11 mouse cellular contexts compared by ENCODE assay signal in the genomic region with DNA sequence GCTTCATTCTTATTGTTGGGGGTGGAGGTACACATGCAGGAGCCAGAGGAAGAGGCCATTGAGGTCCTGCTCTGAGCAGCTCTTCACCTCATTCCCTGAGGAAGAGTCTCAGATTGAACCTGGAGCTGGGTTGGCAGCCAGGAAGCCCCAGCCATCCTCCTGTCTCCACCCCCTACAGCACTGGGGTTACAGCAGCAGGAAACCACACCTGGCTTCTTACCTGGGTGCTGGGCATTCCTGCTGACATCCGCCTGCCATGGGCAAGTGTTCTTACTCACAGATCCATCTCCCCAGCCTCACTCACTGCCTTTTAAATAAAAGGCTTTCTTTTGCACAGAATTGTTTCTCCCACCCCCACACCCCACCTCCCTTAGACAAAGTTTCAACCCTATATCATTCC. TPM values are rescaled to one million over a fixed set of nuclear protein-coding genes. Genes with fewer than 3 reads are reported as not detected.
A peak's percentile ranks its signal among the peaks of the same experiment; 100 is the strongest.
DNase-seq lines count a peak whose midpoint lies in the region; ATAC-seq and TF ChIP-seq lines count a peak whose summit lies in the region.
"Had no signal": no experiment of that assay in that cellular context is flagged by ENCODE, and none has a peak within 500 bp of the region (broad histone marks: within the 10 kb centered on the region; RNA-seq: fewer than 3 reads in every experiment).

No protein-coding gene starts in this region.

- H3K4me2 ChIP-seq in heart, embryonic 14.5 days (ENCODE audit: low read length) = no peak overlapping the region
- H3K4me2 ChIP-seq in liver, postnatal 0 days (ENCODE audit: low read depth, low read length) = peak overlapping the region; percentile 22; the same call in 1 of the 2 replicates

- TF ChIP-seq EP300 in liver, postnatal 0 days (IDR thresholded peaks at IDR 0.05; ENCODE audit: low read depth) = no peak

- no peaks in the 10 kb centered on the region for H3K27me3 ChIP-seq in heart, embryonic 14.5 days (ENCODE audit: control insufficient read depth, insufficient read depth, low read length)
- no peaks in the 10 kb centered on the region for H3K27me3 ChIP-seq in liver, postnatal 0 days (ENCODE audit: insufficient read depth, low read length)

- H3K27ac ChIP-seq in heart, embryonic 14.5 days (replicated peaks in 1 of 2; ENCODE audit: control insufficient read depth in 1 of 2, insufficient read depth in 1 of 2, low read depth in 2 of 2, low read length in 2 of 2) = no peak overlapping the region
- H3K27ac ChIP-seq in liver, postnatal 0 days (ENCODE audit: low read depth) = peak overlapping the region; percentile 62

- H3K36me3 ChIP-seq in heart, embryonic 14.5 days (ENCODE audit: control insufficient read depth, insufficient read depth, low read length) = peaks cover 19% of the 10 kb centered on the region; the same call in 1 of the 2 replicates
- peaks cover 8% of the 10 kb centered on the region for H3K36me3 ChIP-seq in liver, postnatal 0 days (replicated peaks; ENCODE audit: insufficient read depth, low read length)

- DNase-seq in heart, adult 9 months (ENCODE audit: low spot score in 2 of 2) = no peak
- peak; percentile 40 for DNase-seq in thymus, postnatal 14 days
- no peak for DNase-seq in thymus, postnatal 0 days (ENCODE audit: low spot score)
- no peak for DNase-seq in liver, postnatal 0 days
- DNase-seq in cerebellum, adult 11 months = no peak
- DNase-seq in adrenal gland, adult 18-20 months (ENCODE audit: low spot score in 2 of 2) = no peak
- DNase-seq: adrenal gland, postnatal 10 days; embryo, embryonic 11 days; right cerebral cortex, postnatal 4 days had no signal

- no peaks in the 10 kb centered on the region for H3K9me3 ChIP-seq in heart, embryonic 14.5 days (ENCODE audit: control insufficient read depth, low read length)
- H3K9me3 ChIP-seq in liver, postnatal 0 days (ENCODE audit: low read length) = no peaks in the 10 kb centered on the region

- no peak for TF ChIP-seq CTCF in liver, postnatal 0 days (IDR thresholded peaks at IDR 0.05; ENCODE audit: low read depth)

- H3K9ac ChIP-seq in heart, embryonic 14.5 days (ENCODE audit: low read length) = 0 out of 2 replicates have a peak overlapping the region, but pooled peaks have one; percentile 17
- H3K9ac ChIP-seq in liver, postnatal 0 days (replicated peaks) = peak overlapping the region; percentile 26; the same call in 1 of the 2 replicates

- 100% methylated on average over 1 of the region's 1 CpGs for WGBS in heart, embryonic 14.5 days
- 73% methylated on average over 1 of the region's 1 CpGs for WGBS in liver, postnatal 0 days (ENCODE audit: insufficient replicate concordance)

- peaks cover 18 to 37% of the 10 kb centered on the region in 2 experiments for H3K4me1 ChIP-seq in heart, embryonic 14.5 days (ENCODE audit: control insufficient read depth in 2 of 2, insufficient read depth in 2 of 2, low read length in 2 of 2)
- H3K4me1 ChIP-seq in liver, postnatal 0 days (ENCODE audit: insufficient read depth) = peaks cover 73% of the 10 kb centered on the region

- ATAC-seq in heart, embryonic 14.5 days (ENCODE audit: insufficient number of reproducible peaks, insufficient read depth, low FRiP score, low read depth) = no peak
- ATAC-seq in liver, postnatal 0 days = no peak
- no peak for ATAC-seq in megakaryocyte-erythroid progenitor cell, adult 5-6 weeks (replicated peaks; ENCODE audit: low FRiP score, low TSS enrichment, poor library complexity, severe bottlenecking)

- no peak overlapping the region for H3K4me3 ChIP-seq in heart, embryonic 14.5 days (ENCODE audit: control insufficient read depth in 1 of 2, insufficient read depth in 1 of 2, low read depth in 1 of 2, low read length in 2 of 2)
- no peak overlapping the region for H3K4me3 ChIP-seq in liver, postnatal 0 days (ENCODE audit: low read depth, low read length)

RNA-seq across cellular contexts. Expression of a gene that starts 3.0 kb away (rescaled TPM):
- polyA plus RNA-seq in heart, embryonic 14.5 days (2014; fragmentation: Nextera tagmentation; extraction: Ambion mirVana) = 3.9 and 5.3 TPM in 2 replicates
- polyA plus RNA-seq in thymus, postnatal 0 days (2015; fragmentation: Nextera tagmentation; extraction: Ambion mirVana) = 2.9 and 5.1 TPM in 2 replicates
- polyA plus RNA-seq in liver, postnatal 0 days (2015; fragmentation: Nextera tagmentation; extraction: Ambion mirVana) = 1.7 TPM in 2 replicates
- total RNA-seq in megakaryocyte-erythroid progenitor cell, adult 5-6 weeks (2014; fragmentation: Nextera tagmentation) = 12.3 and 17.0 TPM in 2 replicates
- total RNA-seq in megakaryocyte-erythroid progenitor cell, adult 5-6 weeks (2017) = 6.4 and 6.8 TPM in 2 replicates
- total RNA-seq in adrenal gland, adult 18-20 months (2021) = 10 to 100 TPM; 17.9 to 22.1 TPM

RNA-seq across cellular contexts. Expression of a gene that starts 59.4 kb away (rescaled TPM):
- 6.0 and 6.3 TPM in 2 replicates for polyA plus RNA-seq in heart, embryonic 14.5 days (2014; fragmentation: Nextera tagmentation; extraction: Ambion mirVana)
- 8.1 and 9.3 TPM in 2 replicates for polyA plus RNA-seq in thymus, postnatal 0 days (2015; fragmentation: Nextera tagmentation; extraction: Ambion mirVana)
- 2.8 and 4.0 TPM in 2 replicates for polyA plus RNA-seq in liver, postnatal 0 days (2015; fragmentation: Nextera tagmentation; extraction: Ambion mirVana)
- 16.4 and 25.5 TPM in 2 replicates for total RNA-seq in megakaryocyte-erythroid progenitor cell, adult 5-6 weeks (2014; fragmentation: Nextera tagmentation)
- 2.7 and 4.9 TPM in 2 replicates for total RNA-seq in megakaryocyte-erythroid progenitor cell, adult 5-6 weeks (2017)
- total RNA-seq in adrenal gland, adult 18-20 months (2021) = 10 to 100 TPM; 15.4 to 18.1 TPM
